Mouse (Mus musculus): ENCODE measurements at regions not wholly inside any gene's neighbourhood (a gene's known extent, or its start where the extent isn't known, plus 50 kb on each side); places are given as distances from the start of the nearest gene placed in this dataset.
"Not testable (repeated sequence)": the region's sequence is repeated elsewhere in the genome, so short reads cannot be mapped to it uniquely, and the experiment has no call there.

DNA sequence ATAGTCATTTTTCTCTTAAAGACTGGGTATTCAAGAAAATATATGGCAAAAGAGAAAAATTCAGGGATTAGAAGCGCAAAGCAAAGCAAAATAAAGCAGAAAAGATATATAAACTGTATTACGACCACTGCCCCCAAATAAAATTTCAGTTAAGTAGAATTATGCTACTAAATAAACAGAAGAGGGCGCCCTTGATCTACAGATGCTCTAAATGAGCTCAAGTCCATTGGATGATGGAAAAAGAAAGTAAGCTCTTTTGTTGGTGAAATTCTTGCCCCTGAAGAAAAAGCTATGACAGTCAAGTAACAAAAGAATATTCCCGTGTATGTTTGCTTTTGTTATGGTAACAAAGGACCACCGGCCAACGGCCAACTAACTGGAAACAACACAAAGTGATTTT, 165.5 kb upstream of the Stk26 start:
- peak; percentile 4 to 17 for DNase-seq (ENCODE audit: low read depth in 2 of 2, low spot score in 2 of 2)

DNA sequence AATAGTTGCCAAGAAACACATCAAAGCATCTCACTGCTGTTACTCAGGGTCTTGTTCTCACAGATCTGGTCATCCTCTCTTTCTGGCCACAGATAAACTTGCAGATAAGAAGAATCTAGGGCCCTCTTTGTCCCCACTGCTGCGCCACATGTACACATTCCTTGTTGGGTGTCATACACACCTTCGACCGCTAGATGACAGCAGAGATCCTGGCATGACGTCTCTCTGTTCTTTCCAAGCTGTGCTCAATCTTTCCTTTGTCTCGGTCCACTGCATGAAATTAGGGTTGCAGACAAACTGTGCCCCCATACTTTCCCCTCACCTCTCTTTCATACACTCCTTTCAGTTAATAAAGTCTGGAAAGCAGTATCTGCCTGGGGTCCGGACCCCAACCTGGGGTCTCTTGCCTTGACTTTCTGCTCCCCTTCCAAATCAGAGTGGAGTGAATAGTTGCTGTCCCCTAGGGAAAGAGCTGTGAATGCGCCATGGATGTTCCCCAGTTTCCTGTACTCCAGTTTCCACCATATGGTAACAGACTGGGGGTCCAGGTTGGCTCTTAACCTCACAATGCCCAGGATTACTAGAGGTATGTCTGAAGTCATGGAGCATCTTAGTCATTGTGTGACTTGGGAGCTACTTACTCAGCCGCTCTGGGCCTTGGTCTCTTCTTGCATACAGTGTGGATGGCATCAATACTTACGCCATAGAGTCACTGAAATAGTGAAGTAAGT, 182.8 kb upstream of the Stk26 start:
- peak; percentile 1 to 46 for DNase-seq (ENCODE audit: low read depth in 2 of 2, low spot score in 2 of 2)

DNA sequence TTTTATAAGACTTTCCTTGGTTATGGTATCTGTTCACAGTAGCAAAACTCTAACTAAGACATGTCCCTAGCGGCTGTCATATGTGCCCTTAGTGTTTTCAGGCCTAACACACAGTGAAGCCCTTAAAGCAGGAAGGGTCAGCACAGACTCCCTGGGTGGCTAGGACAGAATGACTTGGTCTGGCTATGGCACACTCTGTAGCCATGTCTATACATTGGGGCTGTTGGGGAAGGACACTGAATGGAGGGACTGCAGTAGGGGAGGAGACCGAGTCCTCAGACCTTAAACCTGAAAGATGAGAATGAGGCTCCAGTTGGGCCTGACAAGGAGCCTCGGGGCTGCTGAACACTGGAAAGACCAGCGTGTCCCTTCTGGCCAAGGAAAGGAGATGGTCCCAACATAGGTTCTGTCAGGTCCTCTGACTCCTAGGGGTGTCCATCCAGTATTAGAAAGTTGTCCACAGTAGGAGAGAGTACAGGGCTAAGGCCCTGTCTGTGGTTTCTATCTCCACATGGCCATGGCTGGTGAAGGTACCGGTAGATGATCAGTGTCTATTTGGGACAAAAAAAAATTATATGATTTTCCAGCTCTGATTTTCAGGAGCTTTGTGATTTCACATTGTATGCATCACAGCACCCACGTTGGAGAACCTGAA, 183.5 kb upstream of the Stk26 start:
- DNase-seq (ENCODE audit: low read depth in 2 of 2, low spot score in 2 of 2) = no peak

DNA sequence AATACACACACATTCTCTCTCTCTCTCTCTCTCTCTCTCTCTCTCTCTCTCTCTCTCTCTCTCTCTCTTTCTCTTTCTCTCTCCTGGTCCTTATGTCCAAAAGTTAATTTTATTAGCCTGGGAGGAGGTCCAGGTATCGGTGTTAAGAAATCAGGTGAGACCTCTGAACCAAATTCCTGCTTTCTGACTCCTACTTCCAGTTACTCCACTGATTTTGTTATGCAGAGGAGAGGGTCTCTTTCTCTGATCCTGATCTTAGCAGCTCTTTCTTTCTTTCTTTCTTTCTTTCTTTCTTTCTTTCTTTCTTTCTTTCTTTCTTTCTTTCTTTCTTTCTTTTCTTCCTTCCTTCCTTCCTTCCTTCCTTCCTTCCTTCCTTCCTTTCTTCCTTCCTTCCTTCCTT, 185.5 kb upstream of the Stk26 start:
- DNase-seq (ENCODE audit: low read depth in 2 of 2, low spot score in 2 of 2) = not testable (repeated sequence)

DNA sequence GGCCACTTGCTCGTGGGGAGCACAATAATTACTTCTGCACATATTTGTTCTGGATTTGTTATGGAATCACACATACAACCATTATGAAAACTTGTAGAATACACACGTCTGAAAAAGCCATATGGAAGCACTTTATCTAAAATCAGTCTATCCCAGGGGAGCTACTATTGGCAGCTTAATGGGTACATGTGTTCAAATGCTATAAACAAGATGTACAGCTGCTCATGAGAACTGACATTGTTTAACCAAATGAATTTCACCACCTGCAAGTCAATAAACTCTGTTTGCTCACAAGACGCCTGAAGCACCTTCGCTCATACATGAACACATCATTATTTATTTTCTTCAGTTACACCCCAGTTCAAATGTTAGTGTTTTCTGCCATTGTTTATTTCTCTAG, 199.5 kb upstream of the Stk26 start:
- DNase-seq (ENCODE audit: low read depth in 2 of 2, low spot score in 2 of 2) = no peak

DNA sequence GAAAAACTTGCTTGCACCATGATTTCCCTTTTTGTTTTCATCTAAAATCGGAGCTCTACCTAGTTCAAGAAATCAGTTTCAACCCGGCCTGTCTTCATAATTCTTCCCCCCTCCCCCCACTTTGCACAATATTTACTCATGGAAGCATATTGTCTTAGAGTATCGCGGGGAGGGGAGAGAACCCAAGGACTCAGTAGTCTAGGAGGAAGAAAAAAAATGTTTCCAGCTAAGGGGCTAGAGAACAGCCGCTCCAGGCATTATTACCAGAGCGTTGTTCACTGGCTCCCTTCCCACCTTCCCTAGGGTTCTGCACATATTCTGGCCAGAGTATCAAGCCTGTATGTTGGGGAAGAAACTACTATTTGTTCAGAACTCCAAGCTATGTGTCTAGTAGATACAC, 205.2 kb upstream of the Stk26 start:
- no peak for DNase-seq (ENCODE audit: low read depth in 2 of 2, low spot score in 2 of 2)

DNA sequence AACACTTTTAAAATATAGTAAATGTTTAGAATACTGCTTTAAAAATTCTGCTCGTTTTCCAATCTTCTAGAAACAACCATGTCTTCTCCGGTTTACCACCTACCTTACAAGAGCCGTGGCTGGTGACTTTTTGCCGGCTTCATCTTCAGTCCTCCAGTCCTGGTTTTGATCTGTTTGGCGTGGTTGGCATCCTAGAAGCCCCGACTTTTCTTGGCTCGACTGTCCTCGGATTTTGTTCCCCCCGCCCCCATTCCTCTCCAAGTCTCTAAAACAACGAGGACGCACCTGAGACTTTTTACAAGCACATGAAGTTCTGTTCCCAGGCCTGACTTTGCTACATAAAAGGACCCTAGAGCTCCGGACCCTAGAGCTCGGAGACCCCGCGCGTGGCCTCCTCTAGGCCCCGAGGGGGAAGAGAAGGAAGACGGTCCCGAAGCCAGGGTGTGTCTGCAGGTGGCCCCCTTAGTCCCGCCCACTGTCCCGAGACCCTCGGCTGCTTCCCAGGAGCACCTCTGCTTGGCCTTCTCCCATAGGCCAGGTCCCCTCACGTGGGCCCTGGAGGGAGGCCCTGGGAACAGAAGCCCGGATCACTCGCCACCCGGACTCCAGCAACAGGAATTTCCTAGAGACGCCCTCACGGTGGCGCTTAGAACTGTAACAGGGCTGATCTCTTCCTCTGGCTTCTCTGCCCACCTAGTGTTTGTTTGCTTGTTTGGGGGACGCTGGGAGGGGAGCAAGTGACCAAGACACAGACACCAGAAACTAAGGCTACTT, 205.8 kb upstream of the Stk26 start:
- no peak for DNase-seq (ENCODE audit: low read depth in 2 of 2, low spot score in 2 of 2)

DNA sequence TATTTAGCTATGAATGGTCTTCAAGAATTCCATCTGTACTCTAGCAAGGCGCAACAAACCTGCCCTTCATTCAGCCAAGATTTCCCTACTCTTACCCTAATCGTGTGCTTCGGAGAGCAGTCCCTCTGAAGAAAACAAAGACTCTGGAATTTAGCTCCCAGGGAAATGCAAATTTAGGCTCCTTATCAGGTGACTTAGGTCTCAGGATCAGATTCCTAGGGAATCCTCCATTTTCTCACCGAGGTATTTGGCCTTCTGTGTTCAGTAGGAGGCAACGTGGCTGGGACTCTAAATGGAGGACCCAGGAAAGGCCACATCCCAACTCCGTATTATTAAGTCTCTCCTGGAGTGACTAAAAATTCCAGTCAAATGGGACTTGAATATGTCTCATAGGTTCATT, 204.2 kb upstream of the Olfr1324 start:
- DNase-seq (ENCODE audit: low read depth in 2 of 2, low spot score in 2 of 2) = no peak

DNA sequence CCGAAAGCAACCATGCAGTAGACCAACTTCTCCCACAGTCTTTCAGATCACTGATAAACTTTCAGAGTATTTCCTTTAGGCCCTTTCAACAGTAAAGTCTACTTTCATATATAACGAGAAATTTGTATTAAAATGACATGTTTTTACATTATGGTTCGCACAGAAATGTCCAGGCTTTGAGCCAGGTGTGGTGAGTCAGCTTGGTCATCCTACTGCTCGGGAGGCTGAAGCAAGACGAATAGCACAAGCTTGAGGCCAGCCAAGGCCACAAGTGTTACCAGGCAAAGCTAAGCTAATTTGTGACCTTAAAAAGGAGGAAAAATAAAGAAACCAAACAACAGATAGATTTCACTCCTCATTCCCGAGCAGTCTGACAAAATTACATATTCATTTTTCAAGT, 197.0 kb upstream of the Olfr1324 start:
- DNase-seq (ENCODE audit: low read depth in 2 of 2, low spot score in 2 of 2) = no peak

DNA sequence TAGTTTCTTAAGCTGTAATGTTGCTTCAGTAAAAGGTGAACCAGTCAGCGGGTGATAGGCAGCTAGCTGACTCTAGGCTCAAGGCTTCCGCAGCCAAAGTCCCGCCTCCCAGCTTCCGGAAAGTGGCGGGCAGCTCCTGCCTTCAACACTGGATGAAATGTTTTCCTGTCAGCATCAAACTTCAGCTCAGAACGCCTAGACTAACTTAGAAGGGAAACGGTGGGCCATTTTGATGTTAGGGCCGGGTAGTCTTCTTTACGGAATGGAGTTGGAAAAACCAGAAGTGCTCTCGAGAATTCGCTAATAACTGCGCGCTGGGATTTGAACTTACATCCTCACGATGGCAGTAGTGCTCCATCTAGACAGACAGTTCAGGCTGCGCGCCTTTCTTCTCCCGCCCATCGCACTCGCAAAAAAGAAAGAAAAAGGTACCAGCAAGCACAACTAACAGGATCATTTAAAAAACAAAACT, 194.7 kb upstream of the Olfr1324 start:
- DNase-seq (ENCODE audit: low read depth in 2 of 2, low spot score in 2 of 2) = peak in 1 of 2 experiments; percentile 87

DNA sequence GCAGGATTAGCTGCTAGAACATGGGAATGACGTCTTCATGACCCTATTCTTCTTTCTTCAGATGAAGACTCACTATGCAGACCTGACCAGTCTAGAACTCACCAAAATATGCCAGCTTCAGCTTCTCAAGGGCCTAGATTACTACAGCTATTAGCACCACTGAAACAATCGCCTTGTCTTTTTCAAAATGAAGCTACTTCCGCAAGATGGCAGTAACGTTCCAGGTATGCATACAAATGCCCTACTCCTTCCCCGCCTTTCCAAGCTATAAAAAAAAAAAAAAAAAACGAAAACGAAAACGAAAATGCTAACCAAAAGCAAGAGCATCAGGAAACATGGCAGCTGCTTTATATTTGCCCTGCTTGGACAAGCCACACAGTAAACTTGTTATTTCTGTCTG, 192.6 kb upstream of the Olfr1324 start:
- no peak for DNase-seq (ENCODE audit: low read depth in 2 of 2, low spot score in 2 of 2)

DNA sequence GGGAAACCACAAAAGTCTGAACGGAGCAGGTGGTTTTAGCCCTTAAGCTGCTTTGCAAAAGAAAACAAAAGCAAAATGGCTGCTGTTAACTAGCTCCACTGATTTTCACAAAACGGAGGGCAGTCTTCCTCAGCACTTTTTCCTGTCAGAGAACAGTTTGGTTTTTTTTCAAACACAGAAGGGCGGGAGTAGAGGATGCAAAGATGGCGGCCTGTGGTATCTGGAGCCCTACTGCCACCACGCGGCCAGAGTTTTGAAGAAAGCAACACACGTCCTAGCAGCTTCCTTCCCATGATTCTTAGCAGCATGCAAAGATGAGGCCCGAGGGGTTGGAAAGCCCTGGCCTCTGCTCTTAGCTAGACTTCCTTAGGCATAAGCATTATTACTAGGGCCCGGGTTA, 191.6 kb upstream of the Olfr1324 start:
- peak in 1 of 2 experiments; percentile 88 for DNase-seq (ENCODE audit: low read depth in 2 of 2, low spot score in 2 of 2)

DNA sequence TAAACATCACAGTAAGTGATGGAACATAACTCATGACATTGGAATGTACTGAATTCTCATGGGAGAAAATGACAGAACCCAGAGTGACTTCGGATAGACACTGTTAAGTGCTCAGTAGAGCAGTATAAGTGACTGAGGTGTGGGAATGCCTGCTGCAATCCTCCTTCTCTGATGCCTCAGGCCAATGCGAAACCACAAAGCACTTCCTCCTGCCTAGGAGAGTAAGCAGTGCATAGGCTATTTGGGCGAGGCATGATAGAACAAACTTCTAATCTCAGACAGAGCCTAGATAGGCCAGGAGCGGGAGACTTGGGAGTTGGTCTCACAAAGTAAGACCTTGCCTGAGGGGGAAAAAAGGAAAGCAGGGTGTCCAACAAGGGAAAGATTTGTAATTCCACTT, 190.6 kb upstream of the Olfr1324 start:
- no peak for DNase-seq (ENCODE audit: low read depth in 2 of 2, low spot score in 2 of 2)

DNA sequence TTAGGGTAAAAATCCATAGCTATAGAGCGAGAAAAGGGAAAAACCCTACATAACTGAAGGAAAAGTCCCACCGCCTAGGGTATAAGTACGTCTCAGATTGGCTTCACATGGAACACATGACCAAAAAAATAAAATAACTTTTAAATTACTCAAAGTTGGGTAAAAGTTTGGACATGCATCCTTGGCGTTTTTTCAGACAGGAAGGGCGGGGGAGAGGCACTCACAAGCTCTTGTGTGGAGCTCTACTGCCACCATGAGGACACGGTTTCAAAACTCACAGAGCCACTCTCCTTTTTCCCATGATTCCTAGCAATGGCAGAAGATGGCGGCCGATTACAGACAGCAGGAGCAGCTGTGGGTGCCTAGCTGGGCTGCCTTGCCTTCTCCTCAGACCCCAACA, 188.6 kb upstream of the Olfr1324 start:
- peak in 1 of 2 experiments; percentile 96 for DNase-seq (ENCODE audit: low read depth in 2 of 2, low spot score in 2 of 2)

DNA sequence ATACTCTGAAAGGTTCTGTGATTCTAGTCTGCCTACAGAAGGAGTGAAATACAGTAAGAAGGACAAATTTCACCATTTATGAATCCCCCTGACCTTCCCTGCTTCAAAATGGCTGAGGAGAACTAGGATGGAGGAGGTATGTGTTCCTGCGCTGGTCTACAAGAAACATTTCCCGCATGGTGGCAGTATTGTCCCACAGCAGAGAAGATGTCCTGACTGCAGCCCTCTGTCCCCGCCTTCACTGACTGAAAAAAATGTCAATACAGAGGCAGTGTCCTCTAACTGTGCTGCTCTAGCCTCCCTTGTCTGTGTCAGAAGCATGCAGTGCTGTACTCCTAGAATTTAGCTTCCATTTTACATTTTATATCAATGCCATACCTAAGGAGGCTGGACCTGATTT, 186.6 kb upstream of the Olfr1324 start:
- peak in 1 of 2 experiments; percentile 84 for DNase-seq (ENCODE audit: low read depth in 2 of 2, low spot score in 2 of 2)

DNA sequence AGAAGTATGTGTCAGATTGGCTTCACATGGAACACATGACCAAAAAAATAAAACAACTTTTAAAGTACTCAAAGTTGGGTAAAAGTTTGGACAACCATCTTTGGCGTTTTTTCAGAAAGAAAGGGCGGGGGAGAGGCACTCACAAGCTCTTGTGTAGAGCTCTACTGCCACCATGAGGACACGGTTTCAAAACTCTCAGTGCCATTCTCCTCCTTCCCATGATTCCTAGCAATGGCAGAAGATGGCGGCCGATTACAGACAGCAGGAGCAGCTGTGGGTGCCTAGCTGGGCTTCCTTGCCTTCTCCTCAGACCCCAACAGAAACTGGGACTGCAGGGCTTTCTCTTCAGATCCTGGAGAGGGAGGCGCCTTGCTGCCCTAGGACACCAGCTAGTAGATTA, 186.1 kb upstream of the Olfr1324 start:
- DNase-seq (ENCODE audit: low read depth in 2 of 2, low spot score in 2 of 2) = peak in 1 of 2 experiments; percentile 73

DNA sequence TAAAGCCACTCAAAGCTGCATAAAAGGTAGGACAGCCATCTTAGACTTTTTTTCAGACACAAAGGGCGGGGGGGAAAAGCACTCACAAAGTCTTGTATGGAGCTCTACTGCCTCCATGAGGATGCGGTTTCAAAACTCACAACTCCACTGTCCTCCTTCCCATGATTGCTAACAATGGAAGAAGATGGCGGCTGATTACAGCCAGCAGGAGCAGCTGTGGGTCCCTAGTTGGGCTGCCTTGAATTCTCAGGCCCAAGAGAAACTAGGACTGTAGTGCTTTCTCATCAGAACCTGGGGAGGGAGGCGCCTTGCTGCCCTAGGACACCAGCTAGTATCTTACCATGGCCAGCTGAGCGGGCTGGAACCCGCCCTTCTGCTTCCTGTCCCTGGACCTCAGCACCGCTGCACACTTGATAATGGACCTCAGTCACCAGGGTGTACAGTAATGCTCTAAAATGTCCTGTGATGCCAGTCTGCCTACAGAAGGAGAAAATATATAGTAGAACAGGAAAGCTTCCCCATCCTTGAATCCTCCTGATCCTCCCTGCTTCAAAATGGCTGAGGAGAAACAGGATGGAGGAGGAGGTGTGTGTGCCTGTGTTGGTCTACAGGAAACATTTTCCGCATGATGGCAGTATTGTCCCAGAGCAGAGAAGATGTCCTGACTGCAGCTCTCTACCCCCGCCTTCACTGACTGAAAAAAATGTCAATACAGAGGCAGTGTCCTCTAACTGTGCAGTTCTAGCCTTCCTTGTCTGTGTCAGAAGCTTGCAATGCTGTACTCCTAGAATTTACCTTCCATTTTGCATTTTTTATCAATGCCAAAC, 183.7 kb upstream of the Olfr1324 start:
- DNase-seq (ENCODE audit: low read depth in 2 of 2, low spot score in 2 of 2) = peak in 1 of 2 experiments; percentile 81

DNA sequence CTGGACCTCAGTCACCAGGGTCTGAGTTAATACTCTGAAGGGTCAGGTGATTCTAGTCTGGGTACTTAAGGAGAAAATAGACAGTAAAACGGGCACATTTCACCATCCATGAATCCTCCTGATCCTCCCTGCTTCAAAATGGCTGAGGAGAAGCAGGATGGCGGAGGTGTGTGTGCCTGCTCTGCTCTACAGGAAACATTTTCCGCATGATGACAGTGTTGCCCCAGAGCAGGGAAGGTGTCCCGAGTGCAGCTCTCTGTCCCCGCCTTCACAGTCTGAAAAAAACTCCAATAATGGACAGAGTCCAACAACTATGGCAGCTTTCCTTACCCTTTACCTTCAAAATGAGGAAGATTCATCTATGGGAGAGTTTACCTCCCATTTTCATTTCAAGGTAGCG, 179.8 kb upstream of the Olfr1324 start:
- DNase-seq (ENCODE audit: low read depth in 2 of 2, low spot score in 2 of 2) = not testable (repeated sequence)

DNA sequence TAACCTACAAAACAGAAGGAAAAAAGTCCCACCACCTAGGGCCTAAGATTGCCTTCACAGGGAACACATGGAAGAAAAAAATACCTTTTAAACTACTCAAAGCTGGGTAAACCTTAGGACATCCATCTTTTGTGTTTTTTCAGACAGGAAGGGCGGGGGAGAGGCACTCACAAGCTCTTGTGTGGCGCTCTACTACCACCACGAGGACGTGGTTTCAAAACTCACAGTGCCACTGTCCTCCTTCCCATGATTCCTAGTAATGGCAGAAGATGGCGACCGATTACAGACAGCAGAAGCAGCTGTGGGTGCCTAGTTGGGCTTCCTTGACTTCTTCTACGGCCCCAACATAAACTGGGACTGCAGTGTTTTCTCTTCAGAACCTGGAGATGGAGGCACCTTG, 179.3 kb upstream of the Olfr1324 start:
- peak; percentile 65 to 97 for DNase-seq (ENCODE audit: low read depth in 2 of 2, low spot score in 2 of 2)

DNA sequence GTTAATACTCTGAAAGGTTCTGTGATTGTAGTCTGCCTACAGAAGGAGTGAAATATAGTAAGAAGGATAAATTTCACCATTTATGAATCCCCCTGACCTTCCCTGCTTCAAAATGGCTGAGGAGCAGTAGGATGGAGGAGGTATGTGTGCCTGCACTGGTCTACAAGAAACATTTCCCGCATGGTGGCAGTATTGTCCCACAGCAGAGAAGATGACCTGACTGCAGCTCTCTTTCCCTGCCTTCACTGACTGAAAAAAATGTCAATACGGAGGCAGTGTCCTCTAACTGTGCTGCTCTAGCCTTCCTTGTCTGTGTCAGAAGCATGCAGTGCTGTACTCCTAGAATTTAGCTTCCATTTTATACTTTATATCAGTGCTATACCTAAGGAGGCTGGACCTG, 177.2 kb upstream of the Olfr1324 start:
- peak in 1 of 2 experiments; percentile 74 for DNase-seq (ENCODE audit: low read depth in 2 of 2, low spot score in 2 of 2)

DNA sequence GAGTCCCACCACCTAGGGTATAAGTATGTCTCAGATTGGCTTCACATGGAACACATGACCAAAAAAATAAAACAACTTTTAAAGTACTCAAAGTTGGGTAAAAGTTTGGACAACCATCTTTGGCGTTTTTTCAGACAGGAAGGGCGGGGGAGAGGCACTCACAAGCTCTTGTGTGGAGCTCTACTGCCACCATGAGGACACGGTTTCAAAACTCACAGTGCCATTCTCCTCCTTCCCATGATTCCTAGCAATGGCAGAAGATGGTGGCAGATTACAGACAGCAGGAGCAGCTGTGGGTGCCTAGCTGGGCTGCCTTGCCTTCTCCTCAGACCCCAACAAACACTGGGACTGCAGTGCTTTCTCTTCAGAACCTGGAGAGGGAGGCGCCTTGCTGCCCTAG, 176.7 kb upstream of the Olfr1324 start:
- DNase-seq (ENCODE audit: low read depth in 2 of 2, low spot score in 2 of 2) = peak; percentile 37 to 92
